Mouse (Mus musculus) thymus, adult 2 months (tissue): ENCODE results near the gene Fars2. TPM values are rescaled to one million over a fixed set of nuclear protein-coding genes. Genes with fewer than 3 reads are reported as not detected.
"Not testable (repeated sequence)": the region's sequence is repeated elsewhere in the genome, so short reads cannot be mapped to it uniquely, and the experiment has no call there.

Experiments
- DNase-seq: peaks from one replicate; pipeline ENCODE4 v3.0.0; 2021
- H3K27ac ChIP-seq: fragments of 200-500 bp; 2 replicates; pipeline ENCODE4 v1.5.1; 2012; ENCODE audit warnings: low read length, control low read depth; ENCODE audit not compliant: control insufficient read depth, insufficient read depth
- H3K27me3 ChIP-seq: fragments of 200-500 bp; 2 replicates; pipeline ENCODE4 v1.6.1; 2012; ENCODE audit warnings: mild to moderate bottlenecking, low read length, moderate library complexity, mixed read lengths; ENCODE audit not compliant: control insufficient read depth, insufficient read depth
- H3K36me3 ChIP-seq: fragments of 200-500 bp; 2 replicates; pipeline ENCODE4 v1.6.1; 2012; ENCODE audit warnings: mild to moderate bottlenecking, low read length, moderate library complexity; ENCODE audit not compliant: control insufficient read depth, insufficient read depth
- H3K4me1 ChIP-seq: fragments of 200-500 bp; replicated peaks from 2 replicates; pipeline ENCODE4 v1.6.1; 2012; ENCODE audit warnings: low read length; ENCODE audit not compliant: control insufficient read depth, insufficient read depth
- H3K4me3 ChIP-seq: fragments of 200-500 bp; 2 replicates; pipeline ENCODE4 v1.5.1; 2012; ENCODE audit warnings: mild to moderate bottlenecking, low read length, control low read depth, moderate library complexity; ENCODE audit not compliant: control insufficient read depth, insufficient read depth
- CTCF ChIP-seq: fragments of 200-500 bp; IDR thresholded peaks from 2 replicates; pipeline ENCODE4 v1.5.1; 2012; ENCODE audit warnings: mild to moderate bottlenecking, control low read depth, low read length, moderate library complexity, borderline replicate concordance; ENCODE audit not compliant: control insufficient read depth, poor library complexity, insufficient read depth; ENCODE audit errors: extremely low read depth
- POLR2A ChIP-seq: fragments of 200-500 bp; IDR thresholded peaks from 2 replicates; pipeline ENCODE4 v1.6.1; 2012; ENCODE audit warnings: mild to moderate bottlenecking, low read length, control low read depth, moderate library complexity; ENCODE audit not compliant: control insufficient read depth, poor library complexity, insufficient read depth; ENCODE audit errors: extremely low read depth
- WGBS: fragments of 180-500 bp; shearing (Covaris S2); methylation state at CpG from one replicate; pipeline ENCODE4 v1.1.7; 2018; 5-methylcytosine and 5-hydroxymethylcytosine counted together
- polyA plus RNA-seq: library from polyadenylated mRNA; depleted of rRNA; stranded (reverse); fragments of >200 nt; gene quantifications from 2 replicates; pipeline ENCODE4 v1.2.3, GENCODE M21; 2012

The Fars2 gene
- polyA plus RNA-seq, 1 experiment, result 47.6 TPM

DNA sequence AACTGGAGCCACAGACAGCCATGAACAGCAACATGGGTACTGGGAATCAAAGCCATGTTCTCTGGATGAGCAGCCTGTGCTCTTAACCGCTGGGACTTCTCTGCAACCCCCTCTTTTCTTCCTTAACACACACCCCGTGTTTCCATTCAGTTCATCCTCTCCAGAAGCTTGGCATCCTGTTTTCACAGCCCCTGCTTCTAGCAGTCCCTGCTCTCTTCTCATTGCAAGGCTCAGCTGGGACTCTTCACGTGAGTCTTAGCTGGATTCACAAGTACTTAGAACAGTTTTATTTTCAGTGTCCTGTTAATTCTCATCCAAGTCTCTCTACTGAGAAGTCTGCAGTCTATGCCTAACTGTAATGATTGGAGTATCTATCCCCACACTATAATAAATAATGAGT is 334.2 kb downstream of the Fars2 start:
- 96% methylated on average over 3 of the region's 3 CpGs for WGBS
- TF ChIP-seq POLR2A (no peak), CTCF (no peak)

DNA sequence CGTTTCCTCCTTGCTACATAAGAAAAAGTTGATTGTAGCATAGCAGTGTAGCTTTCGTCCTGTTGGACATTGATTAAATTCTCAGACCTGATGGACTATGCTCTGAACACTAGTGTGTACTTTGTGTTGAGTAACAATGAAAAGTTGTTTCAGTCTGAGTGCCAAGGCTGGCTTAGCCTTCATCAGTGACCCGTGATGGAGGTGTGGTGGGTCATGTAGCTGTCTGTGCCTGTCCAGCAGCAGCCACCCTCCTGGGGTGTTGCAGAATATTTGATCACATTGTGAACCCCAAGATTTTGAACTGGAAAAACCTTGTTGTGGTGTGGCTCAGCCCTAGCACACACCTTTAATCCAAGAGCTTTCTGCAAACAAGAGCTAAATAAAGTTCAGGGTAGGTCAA is 343.3 kb downstream of the Fars2 start:
- no peak for DNase-seq
- no peaks in the 10 kb centered on the region for H3K36me3 ChIP-seq
- 90% methylated on average over 3 of the region's 3 CpGs for WGBS
- H3K4me1 ChIP-seq, result no peaks in the 10 kb centered on the region
- no peak overlapping the region for H3K4me3 ChIP-seq
- TF ChIP-seq POLR2A, result no peak
- TF ChIP-seq CTCF, result no peak
- no peak overlapping the region for H3K27ac ChIP-seq
- H3K27me3 ChIP-seq, result no peaks in the 10 kb centered on the region

More for the DNA sequence above, 334.2 kb downstream of the Fars2 start:
- Histone ChIP-seq H3K4me1 (peaks cover 4% of the 10 kb centered on the region), H3K4me3 (no peak overlapping the region), H3K27me3 (no peaks in the 10 kb centered on the region), H3K27ac (no peak overlapping the region), H3K36me3 (no peaks in the 10 kb centered on the region)
- DNase-seq, result no peak

DNA sequence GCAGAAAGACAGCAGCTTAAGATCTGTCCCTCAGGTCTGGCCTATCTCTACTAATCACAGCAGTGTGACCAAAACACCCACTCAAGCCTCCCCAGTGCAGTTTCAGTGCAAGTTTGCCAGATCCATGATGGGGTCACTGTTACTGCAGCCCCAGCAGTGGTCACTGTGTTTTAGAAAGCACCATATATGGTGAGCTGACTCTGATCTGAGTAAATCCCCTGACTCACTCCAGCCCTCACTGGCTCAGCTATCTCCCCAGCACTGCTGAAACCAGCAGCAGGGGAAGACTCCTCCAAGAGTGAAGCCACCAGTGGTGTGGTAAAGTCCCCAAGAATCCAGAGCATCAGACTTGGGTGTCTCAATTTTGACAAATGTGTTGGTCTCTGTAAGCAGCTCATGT is 346.5 kb downstream of the Fars2 start:
- no peak overlapping the region for H3K27ac ChIP-seq
- no peaks in the 10 kb centered on the region for H3K4me1 ChIP-seq
- DNase-seq, result no peak
- no peak overlapping the region for H3K4me3 ChIP-seq
- no peak for TF ChIP-seq POLR2A
- TF ChIP-seq CTCF, result no peak
- H3K27me3 ChIP-seq, result no peaks in the 10 kb centered on the region
- H3K36me3 ChIP-seq, result no peaks in the 10 kb centered on the region

GRCm38 (mm10) chr13:36466076-36466475 is 348.9 kb downstream of the Fars2 start:
- H3K36me3 ChIP-seq, H3K27me3 ChIP-seq, H3K4me1 ChIP-seq, H3K4me3 ChIP-seq, DNase-seq, H3K27ac ChIP-seq: not testable (repeated sequence)
- 97% methylated on average over 3 of the region's 3 CpGs for WGBS

DNA sequence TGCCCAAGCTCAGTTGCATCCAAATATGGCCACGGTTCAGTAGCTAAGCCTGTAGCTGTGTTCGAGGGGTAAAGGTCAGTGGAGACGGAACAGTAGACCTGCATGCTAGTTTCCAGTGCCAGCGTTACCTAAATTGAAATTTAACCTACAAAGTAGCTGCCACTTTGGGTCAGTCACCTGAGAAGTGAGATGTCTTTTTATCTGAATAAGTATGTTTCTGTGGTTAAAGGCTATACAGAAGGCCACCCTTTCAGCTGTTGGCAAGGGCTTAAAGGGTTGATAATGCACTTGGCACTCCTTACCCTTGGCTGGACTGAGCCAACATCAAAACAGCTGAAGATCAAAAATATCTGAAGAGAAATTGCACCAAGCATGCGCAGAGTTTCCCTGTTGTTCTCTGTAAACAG is 349.3 kb downstream of the Fars2 start:
- H3K4me3 ChIP-seq, result no peak overlapping the region
- no peak for DNase-seq
- H3K27ac ChIP-seq, result no peak overlapping the region
- TF ChIP-seq POLR2A (no peak), CTCF (no peak)
- no peaks in the 10 kb centered on the region for H3K27me3 ChIP-seq
- no peaks in the 10 kb centered on the region for H3K36me3 ChIP-seq
- no peaks in the 10 kb centered on the region for H3K4me1 ChIP-seq
- 96% methylated on average over 5 of the region's 5 CpGs for WGBS

DNA sequence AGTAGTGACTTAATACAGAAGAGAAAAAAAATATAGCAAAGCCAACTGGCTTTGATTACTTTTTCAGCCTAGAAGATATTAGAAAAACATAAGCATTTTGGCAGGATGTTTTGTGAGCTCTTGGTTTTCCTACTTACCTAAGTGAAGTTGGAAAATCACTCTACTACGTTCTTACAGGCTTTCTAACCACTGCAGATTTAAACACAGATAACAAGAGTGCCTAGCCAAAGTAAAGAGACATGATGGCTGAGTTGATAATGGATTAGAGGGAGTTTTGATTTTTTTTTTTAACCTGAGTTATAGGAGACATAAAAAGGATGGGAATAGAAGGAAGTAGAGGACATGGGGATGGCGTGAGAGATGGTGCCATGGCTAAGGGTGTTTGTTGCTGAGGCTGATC is 350.6 kb downstream of the Fars2 start:
- DNase-seq, result no peak
- whole genome bisulfite sequencing, result 63% methylated on average over 2 of the region's 2 CpGs
- Histone ChIP-seq H3K4me1 (no peaks in the 10 kb centered on the region), H3K27me3 (no peaks in the 10 kb centered on the region), H3K27ac (no peak overlapping the region), H3K36me3 (no peaks in the 10 kb centered on the region), H3K4me3 (no peak overlapping the region)
- TF ChIP-seq CTCF (no peak), POLR2A (no peak)

DNA sequence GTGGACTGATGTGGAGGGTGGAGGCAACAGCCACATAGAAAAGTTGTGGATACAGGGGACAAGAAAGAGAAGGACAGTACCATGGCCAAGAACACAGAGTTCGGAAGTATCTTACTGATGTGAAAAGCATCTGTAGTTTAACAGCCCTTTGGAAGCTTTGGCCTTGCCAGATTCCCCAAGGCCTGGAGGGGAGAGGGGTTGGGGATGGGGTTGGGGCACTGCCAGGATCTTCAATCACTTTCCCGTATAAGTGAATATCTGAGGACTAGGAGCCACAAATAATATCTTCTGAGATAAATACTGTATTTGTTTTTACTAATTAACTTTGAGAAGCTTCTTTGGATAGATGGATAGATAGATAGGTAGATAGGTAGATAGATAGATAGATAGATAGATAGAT is 351.8 kb downstream of the Fars2 start:
- TF ChIP-seq POLR2A, result no peak
- no peaks in the 10 kb centered on the region for H3K36me3 ChIP-seq
- WGBS, result 95% methylated on average over 2 of the region's 2 CpGs
- H3K27me3 ChIP-seq, result no peaks in the 10 kb centered on the region
- H3K4me1 ChIP-seq, result no peaks in the 10 kb centered on the region
- no peak for DNase-seq
- no peak overlapping the region for H3K27ac ChIP-seq
- no peak overlapping the region for H3K4me3 ChIP-seq
